Comparison of ENCODE assay signal across 8 mouse cellular contexts in genomic region chr10:78297576-78298484, GRCm38 (mm10). TPM values are rescaled to one million over a fixed set of nuclear protein-coding genes. Genes with fewer than 3 reads are reported as not detected.
DNase-seq lines count a peak whose midpoint lies in the region; ATAC-seq lines count a peak whose summit lies in the region.

No protein-coding gene starts in this region.

- H3K4me1 ChIP-seq in embryonic facial prominence, embryonic 13.5 days = peaks cover 30% of the 10 kb centered on the region
- H3K4me1 ChIP-seq in heart, embryonic 12.5 days (replicated peaks) = peaks cover 33% of the 10 kb centered on the region
- peaks cover 35% of the 10 kb centered on the region for H3K4me1 ChIP-seq in kidney, embryonic 16.5 days (ENCODE audit: insufficient read depth, low read length)
- H3K4me1 ChIP-seq in limb, embryonic 15.5 days = peaks cover 38% of the 10 kb centered on the region
- H3K4me1 ChIP-seq in stomach, embryonic 16.5 days (ENCODE audit: control insufficient read depth, insufficient read depth, low read length) = no peaks in the 10 kb centered on the region

- peak overlapping the region; percentile 21; the same call in 1 of the 2 replicates for H3K9ac ChIP-seq in embryonic facial prominence, embryonic 13.5 days
- H3K9ac ChIP-seq in heart, embryonic 12.5 days = peak overlapping the region; percentile 62
- peak overlapping the region; percentile 27; the same call in 1 of the 2 replicates for H3K9ac ChIP-seq in kidney, embryonic 16.5 days (replicated peaks; ENCODE audit: low read length)
- no peak overlapping the region for H3K9ac ChIP-seq in limb, embryonic 15.5 days
- H3K9ac ChIP-seq in stomach, embryonic 16.5 days (ENCODE audit: low read length) = 0 out of 2 replicates have a peak overlapping the region, but pooled peaks have one; percentile 8

- no peak overlapping the region for H3K4me3 ChIP-seq in embryonic facial prominence, embryonic 13.5 days
- no peak overlapping the region for H3K4me3 ChIP-seq in heart, embryonic 12.5 days
- no peak overlapping the region for H3K4me3 ChIP-seq in kidney, embryonic 16.5 days (ENCODE audit: low read length)
- H3K4me3 ChIP-seq in limb, embryonic 15.5 days = no peak overlapping the region
- H3K4me3 ChIP-seq in stomach, embryonic 16.5 days (replicated peaks; ENCODE audit: low read length) = no peak overlapping the region

- DNase-seq in 416B (ENCODE audit: low read depth) = peak; percentile 98
- DNase-seq in adrenal gland, postnatal 10 days = peak; percentile 89

- H3K27ac ChIP-seq in embryonic facial prominence, embryonic 13.5 days = peak overlapping the region; percentile 83
- peak overlapping the region; percentile 84 for H3K27ac ChIP-seq in heart, embryonic 12.5 days (ENCODE audit: poor library complexity, severe bottlenecking)
- peak overlapping the region; percentile 81 for H3K27ac ChIP-seq in kidney, embryonic 16.5 days (ENCODE audit: low read length)
- H3K27ac ChIP-seq in limb, embryonic 15.5 days = peak overlapping the region; percentile 87
- H3K27ac ChIP-seq in stomach, embryonic 16.5 days (ENCODE audit: low read length) = peak overlapping the region; percentile 59

- 41% methylated on average over 15 of the region's 15 CpGs for WGBS in embryonic facial prominence, embryonic 13.5 days
- WGBS in heart, embryonic 12.5 days = 45% methylated on average over 15 of the region's 15 CpGs
- 42% methylated on average over 15 of the region's 15 CpGs for WGBS in kidney, embryonic 16.5 days
- WGBS in limb, embryonic 15.5 days = 54% methylated on average over 15 of the region's 15 CpGs
- 64% methylated on average over 15 of the region's 15 CpGs for WGBS in stomach, embryonic 16.5 days

- peak overlapping the region; percentile 32 for H3K4me2 ChIP-seq in embryonic facial prominence, embryonic 13.5 days
- peak overlapping the region; percentile 29 for H3K4me2 ChIP-seq in heart, embryonic 12.5 days
- H3K4me2 ChIP-seq in kidney, embryonic 16.5 days (replicated peaks; ENCODE audit: low read depth, low read length) = peak overlapping the region; percentile 3
- peak overlapping the region; percentile 24 for H3K4me2 ChIP-seq in limb, embryonic 15.5 days
- H3K4me2 ChIP-seq in stomach, embryonic 16.5 days (ENCODE audit: low read depth, low read length) = no peak overlapping the region

- H3K36me3 ChIP-seq in embryonic facial prominence, embryonic 13.5 days = 0 out of 2 replicates have a peak, but pooled peaks cover 3% of the 10 kb centered on the region
- H3K36me3 ChIP-seq in heart, embryonic 12.5 days = no peaks in the 10 kb centered on the region; the same call in 1 of the 2 replicates
- H3K36me3 ChIP-seq in kidney, embryonic 16.5 days (ENCODE audit: insufficient read depth, low read length) = no peaks in the 10 kb centered on the region
- H3K36me3 ChIP-seq in limb, embryonic 15.5 days = 0 out of 2 replicates have a peak, but pooled peaks cover 7% of the 10 kb centered on the region
- H3K36me3 ChIP-seq in stomach, embryonic 16.5 days (ENCODE audit: control insufficient read depth, insufficient read depth, low read length) = no peaks in the 10 kb centered on the region

- no peaks in the 10 kb centered on the region for H3K27me3 ChIP-seq in embryonic facial prominence, embryonic 13.5 days
- H3K27me3 ChIP-seq in heart, embryonic 12.5 days (replicated peaks) = no peaks in the 10 kb centered on the region
- H3K27me3 ChIP-seq in kidney, embryonic 16.5 days (ENCODE audit: insufficient read depth, low read length) = no peaks in the 10 kb centered on the region
- no peaks in the 10 kb centered on the region for H3K27me3 ChIP-seq in limb, embryonic 15.5 days
- no peaks in the 10 kb centered on the region for H3K27me3 ChIP-seq in stomach, embryonic 16.5 days (ENCODE audit: control insufficient read depth, insufficient read depth, low read length)

- H3K9me3 ChIP-seq in embryonic facial prominence, embryonic 13.5 days = no peaks in the 10 kb centered on the region
- H3K9me3 ChIP-seq in heart, embryonic 12.5 days (replicated peaks) = no peaks in the 10 kb centered on the region
- H3K9me3 ChIP-seq in kidney, embryonic 16.5 days (ENCODE audit: low read length) = no peaks in the 10 kb centered on the region
- no peaks in the 10 kb centered on the region for H3K9me3 ChIP-seq in limb, embryonic 15.5 days
- no peaks in the 10 kb centered on the region for H3K9me3 ChIP-seq in stomach, embryonic 16.5 days (replicated peaks; ENCODE audit: control insufficient read depth, low read length)

- ATAC-seq in embryonic facial prominence, embryonic 13.5 days (ENCODE audit: insufficient number of reproducible peaks, insufficient read depth, low FRiP score, low TSS enrichment, low read depth) = peak; percentile 70; the same call in 1 of the 2 replicates
- peak; percentile 78 for ATAC-seq in heart, embryonic 12.5 days (ENCODE audit: insufficient number of reproducible peaks, low FRiP score)
- ATAC-seq in kidney, embryonic 16.5 days (ENCODE audit: low FRiP score, low TSS enrichment) = peak; percentile 74
- ATAC-seq in limb, embryonic 15.5 days (ENCODE audit: insufficient number of reproducible peaks, low FRiP score, low TSS enrichment, low read depth) = peak; percentile 82
- peak; percentile 83 for ATAC-seq in monocyte, adult 5-6 weeks (replicated peaks; ENCODE audit: insufficient number of reproducible peaks, low FRiP score, low TSS enrichment, poor library complexity, severe bottlenecking)
- ATAC-seq in stomach, embryonic 16.5 days (ENCODE audit: insufficient read depth, low FRiP score) = peak; percentile 71; the same call in 1 of the 2 replicates

RNA-seq across cellular contexts. Expression of gene Trappc10, which starts 53.4 kb away (rescaled TPM):
- total RNA-seq in adrenal gland, postnatal 10 days (2021) = 10 to 100 TPM; 44.3 to 53.2 TPM
- polyA plus RNA-seq in embryonic facial prominence, embryonic 13.5 days (2015; fragmentation: Nextera tagmentation; extraction: Ambion mirVana) = 12.0 and 14.5 TPM in 2 replicates
- 14.5 and 16.1 TPM in 2 replicates for polyA plus RNA-seq in heart, embryonic 12.5 days (2016; fragmentation: Nextera tagmentation; extraction: Ambion mirVana)
- 5.3 and 8.3 TPM in 2 replicates for polyA plus RNA-seq in kidney, embryonic 16.5 days (2015; fragmentation: Nextera tagmentation; extraction: Ambion mirVana)
- 13.3 and 15.6 TPM in 2 replicates for polyA plus RNA-seq in limb, embryonic 15.5 days (2015; fragmentation: Nextera tagmentation; extraction: Ambion mirVana)
- 30.4 to 42.5 TPM (median 37.6 TPM) in 3 replicates for total RNA-seq in monocyte, adult 5-6 weeks (2017)
- 3.4 and 4.7 TPM in 2 replicates for polyA plus RNA-seq in stomach, embryonic 16.5 days (2015; fragmentation: Nextera tagmentation; extraction: Ambion mirVana)

RNA-seq across cellular contexts. Expression of gene Agpat3, which starts 54.5 kb away (rescaled TPM):
- total RNA-seq in adrenal gland, postnatal 10 days (2021) = 100 to 1,000 TPM; 327 to 351 TPM
- polyA plus RNA-seq in embryonic facial prominence, embryonic 13.5 days (2015; fragmentation: Nextera tagmentation; extraction: Ambion mirVana) = 51.9 and 57.5 TPM in 2 replicates
- polyA plus RNA-seq in heart, embryonic 12.5 days (2016; fragmentation: Nextera tagmentation; extraction: Ambion mirVana) = 46.1 and 48.7 TPM in 2 replicates
- 48.2 and 81.9 TPM in 2 replicates for polyA plus RNA-seq in kidney, embryonic 16.5 days (2015; fragmentation: Nextera tagmentation; extraction: Ambion mirVana)
- 111 and 127 TPM in 2 replicates for polyA plus RNA-seq in limb, embryonic 15.5 days (2015; fragmentation: Nextera tagmentation; extraction: Ambion mirVana)
- total RNA-seq in monocyte, adult 5-6 weeks (2017) = 40.0 to 87.7 TPM (median 46.4 TPM) in 3 replicates
- 24.9 and 26.7 TPM in 2 replicates for polyA plus RNA-seq in stomach, embryonic 16.5 days (2015; fragmentation: Nextera tagmentation; extraction: Ambion mirVana)
